Mouse (Mus musculus): ENCODE measurements around the gene Med15.

DNA sequence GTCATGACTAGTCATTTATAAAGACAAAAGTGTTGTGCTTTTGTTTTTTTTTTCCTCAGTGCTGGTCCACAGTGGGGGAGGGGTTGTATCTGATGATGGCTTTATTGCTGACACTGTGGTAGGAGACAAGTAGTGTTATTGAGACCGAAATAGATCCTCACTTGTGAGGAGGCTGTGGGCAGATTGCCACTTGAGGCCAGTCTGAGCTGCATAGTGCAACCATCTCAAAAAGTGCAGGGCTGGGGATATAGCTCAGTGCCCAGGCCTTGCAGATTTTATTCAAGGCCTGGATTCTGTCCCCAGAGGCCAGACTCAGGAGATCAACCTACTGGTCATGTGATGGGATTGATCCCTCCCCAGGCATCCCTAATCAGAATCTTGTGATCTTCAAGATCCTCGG is 95.8 kb downstream of the Med15 start:
- TF ChIP-seq POLR2A (IDR thresholded peaks at IDR 0.05; ENCODE audit: extremely low read depth, insufficient read depth, low read length) (no peak), CTCF (IDR thresholded peaks at IDR 0.05; ENCODE audit: extremely low read depth, insufficient read depth, low read length) (no peak)

Data from cortical plate, adult 2 months (tissue).